Mouse (Mus musculus) heart, embryonic 16.5 days (tissue): Measurements from ENCODE around the gene Fdxr. TPM values are rescaled to one million over a fixed set of nuclear protein-coding genes. Genes with fewer than 3 reads are reported as not detected.

Source experiments
- ATAC-seq: fragments of 200-750 bp; cut with Nextera tagmentation; replicated peaks from 2 replicates; pipeline ENCODE4 v1.8.0; 2017; ENCODE audit warnings: moderate number of reproducible peaks; ENCODE audit not compliant: insufficient read depth, low FRiP score; ENCODE audit errors: extremely low read depth
- H3K27ac ChIP-seq: fragments of 300-500 bp; sonication (generic); 2 replicates; pipeline ENCODE4 v1.5.1; 2014; ENCODE audit warnings: mild to moderate bottlenecking, low read length, control low read depth, moderate library complexity
- H3K27me3 ChIP-seq: fragments of 300-500 bp; sonication (generic); 2 replicates; pipeline ENCODE4 v1.6.1; 2014; ENCODE audit warnings: low read length, mixed read lengths; ENCODE audit not compliant: control insufficient read depth, insufficient read depth
- H3K36me3 ChIP-seq: fragments of 300-500 bp; sonication (generic); 2 replicates; pipeline ENCODE4 v1.6.1; 2014; ENCODE audit not compliant: control insufficient read depth, insufficient read depth
- H3K4me1 ChIP-seq: fragments of 300-500 bp; sonication (generic); 2 replicates; pipeline ENCODE4 v1.6.1; 2014; ENCODE audit warnings: low read length, mixed read lengths; ENCODE audit not compliant: control insufficient read depth, insufficient read depth
- H3K4me2 ChIP-seq: fragments of 300-500 bp; sonication (generic); 2 replicates; pipeline ENCODE4 v1.6.1; 2014; ENCODE audit warnings: low read depth, mild to moderate bottlenecking, control low read depth, low read length
- H3K4me3 ChIP-seq: fragments of 300-500 bp; sonication (generic); 2 replicates; pipeline ENCODE4 v1.5.1; 2014; ENCODE audit warnings: mild to moderate bottlenecking, control low read depth, low read length
- H3K9ac ChIP-seq: fragments of 300-500 bp; sonication (generic); 2 replicates; pipeline ENCODE4 v1.6.1; 2014; ENCODE audit warnings: low read length, control low read depth
- H3K9me3 ChIP-seq: fragments of 300-500 bp; sonication (generic); replicated peaks from 2 replicates; pipeline ENCODE4 v1.6.1; 2016; ENCODE audit warnings: low read length; ENCODE audit not compliant: control insufficient read depth
- WGBS: fragments of 180-500 bp; shearing (Covaris S2); extraction: QIAGEN DNeasy Blood & Tissue Kit; methylation state at CpG from one replicate; pipeline ENCODE4 v1.1.7; 2014; 5-methylcytosine and 5-hydroxymethylcytosine counted together
- polyA plus RNA-seq: library from polyadenylated mRNA; unstranded; fragments of >200 nt; fragmentation: Nextera tagmentation; extraction: Ambion mirVana; gene quantifications from 2 replicates; pipeline ENCODE4 v1.2.1, GENCODE M21; 2015

The Fdxr gene
- polyA plus RNA-seq, 1 experiment from 2014 or later: 14.7 TPM

GRCm38 (mm10) chr11:115292631-115293375, 16.0 kb upstream of the Fdxr start:
- Histone ChIP-seq H3K4me2 (no peak overlapping the region), H3K27ac (no peak overlapping the region), H3K27me3 (peaks cover 8% of the 10 kb centered on the region), H3K4me3 (no peak overlapping the region), H3K36me3 (no peaks in the 10 kb centered on the region), H3K9ac (no peak overlapping the region), H3K9me3 (no peaks in the 10 kb centered on the region), H3K4me1 (peaks cover 14% of the 10 kb centered on the region)
- no peak for ATAC-seq
- 58% methylated on average over 14 of the region's 14 CpGs for WGBS

GRCm38 (mm10) chr11:115291503-115291902, 14.7 kb upstream of the Fdxr start:
- no peak overlapping the region for H3K4me2 ChIP-seq
- WGBS: 77% methylated on average over 10 of the region's 10 CpGs
- no peak for ATAC-seq
- H3K27me3 ChIP-seq: no peaks in the 10 kb centered on the region
- H3K9me3 ChIP-seq: no peaks in the 10 kb centered on the region
- peaks cover 8% of the 10 kb centered on the region; the same call in 1 of the 2 replicates for H3K4me1 ChIP-seq
- 0 out of 2 replicates have a peak overlapping the region, but pooled peaks have one; percentile 9 for H3K27ac ChIP-seq
- H3K36me3 ChIP-seq: no peaks in the 10 kb centered on the region
- H3K4me3 ChIP-seq: no peak overlapping the region
- no peak overlapping the region for H3K9ac ChIP-seq

GRCm38 (mm10) chr11:115290919-115291318, 14.1 kb upstream of the Fdxr start:
- peak; percentile 43; the same call in 1 of the 2 replicates for ATAC-seq
- Histone ChIP-seq H3K9ac (no peak overlapping the region), H3K9me3 (no peaks in the 10 kb centered on the region), H3K36me3 (no peaks in the 10 kb centered on the region), H3K27ac (peak overlapping the region; percentile 10; the same call in 1 of the 2 replicates), H3K4me1 (peaks cover 8% of the 10 kb centered on the region; the same call in 1 of the 2 replicates), H3K4me2 (no peak overlapping the region), H3K27me3 (no peaks in the 10 kb centered on the region), H3K4me3 (no peak overlapping the region)
- WGBS: 39% methylated on average over 6 of the region's 6 CpGs

- Histone ChIP-seq H3K4me1 (peaks cover 8% of the 10 kb centered on the region; the same call in 1 of the 2 replicates), H3K9me3 (no peaks in the 10 kb centered on the region), H3K9ac (no peak overlapping the region), H3K36me3 (no peaks in the 10 kb centered on the region), H3K27me3 (no peaks in the 10 kb centered on the region), H3K4me2 (no peak overlapping the region), H3K27ac (peak overlapping the region; percentile 10; the same call in 1 of the 2 replicates), H3K4me3 (no peak overlapping the region)
- no peak for ATAC-seq
- WGBS: 94% methylated on average over 1 of the region's 1 CpGs
Measured at GRCm38 (mm10) chr11:115290314-115290713, 13.5 kb upstream of the Fdxr start.

- no peak overlapping the region for H3K27ac ChIP-seq
- 67% methylated on average over 8 of the region's 8 CpGs for WGBS
- no peak overlapping the region for H3K4me2 ChIP-seq
- no peaks in the 10 kb centered on the region for H3K27me3 ChIP-seq
- no peaks in the 10 kb centered on the region for H3K9me3 ChIP-seq
- ATAC-seq: no peak
- H3K36me3 ChIP-seq: no peaks in the 10 kb centered on the region
- H3K4me1 ChIP-seq: peaks cover 8% of the 10 kb centered on the region; the same call in 1 of the 2 replicates
- no peak overlapping the region for H3K4me3 ChIP-seq
- H3K9ac ChIP-seq: no peak overlapping the region
Measured at GRCm38 (mm10) chr11:115289885-115290284, 13.0 kb upstream of the Fdxr start.

GRCm38 (mm10) chr11:115288305-115288704, 11.5 kb upstream of the Fdxr start:
- 79% methylated on average over 2 of the region's 2 CpGs for WGBS
- Histone ChIP-seq H3K9me3 (no peaks in the 10 kb centered on the region), H3K9ac (no peak overlapping the region), H3K4me1 (peaks cover 8% of the 10 kb centered on the region; the same call in 1 of the 2 replicates), H3K27ac (no peak overlapping the region), H3K4me3 (no peak overlapping the region), H3K36me3 (no peaks in the 10 kb centered on the region), H3K4me2 (no peak overlapping the region), H3K27me3 (no peaks in the 10 kb centered on the region)
- no peak for ATAC-seq

GRCm38 (mm10) chr11:115287386-115287785, 10.5 kb upstream of the Fdxr start:
- H3K4me3 ChIP-seq: no peak overlapping the region
- H3K4me2 ChIP-seq: no peak overlapping the region
- H3K9ac ChIP-seq: no peak overlapping the region
- WGBS: 78% methylated on average over 5 of the region's 5 CpGs
- no peaks in the 10 kb centered on the region for H3K9me3 ChIP-seq
- ATAC-seq: no peak
- no peaks in the 10 kb centered on the region for H3K27me3 ChIP-seq
- no peaks in the 10 kb centered on the region for H3K36me3 ChIP-seq
- no peak overlapping the region for H3K27ac ChIP-seq
- H3K4me1 ChIP-seq: 0 out of 2 replicates have a peak, but pooled peaks cover 3% of the 10 kb centered on the region

GRCm38 (mm10) chr11:115286201-115286993, 9.5 kb upstream of the Fdxr start:
- H3K4me1 ChIP-seq: 0 out of 2 replicates have a peak, but pooled peaks cover 2% of the 10 kb centered on the region
- ATAC-seq: no peak
- H3K4me2 ChIP-seq: no peak overlapping the region
- H3K9me3 ChIP-seq: no peaks in the 10 kb centered on the region
- no peaks in the 10 kb centered on the region for H3K27me3 ChIP-seq
- 66% methylated on average over 19 of the region's 19 CpGs for WGBS
- H3K4me3 ChIP-seq: no peak overlapping the region
- H3K36me3 ChIP-seq: no peaks in the 10 kb centered on the region
- H3K9ac ChIP-seq: no peak overlapping the region
- no peak overlapping the region for H3K27ac ChIP-seq

GRCm38 (mm10) chr11:115285282-115285681, 8.4 kb upstream of the Fdxr start:
- no peak for ATAC-seq
- Histone ChIP-seq H3K9me3 (no peaks in the 10 kb centered on the region), H3K27ac (no peak overlapping the region), H3K36me3 (no peaks in the 10 kb centered on the region), H3K4me1 (no peaks in the 10 kb centered on the region), H3K27me3 (no peaks in the 10 kb centered on the region), H3K9ac (no peak overlapping the region), H3K4me3 (no peak overlapping the region), H3K4me2 (no peak overlapping the region)
- 45% methylated on average over 4 of the region's 4 CpGs for WGBS
